Mouse (Mus musculus) cerebellum, postnatal 4 days (tissue): ENCODE measurements around the gene Tnpo1.

Source experiments
- DNase-seq, 2 experiments: peaks; one replicate each; pipeline ENCODE4 v3.0.0; 2022; ENCODE audit warnings: low spot score in 2 of 2, mixed read lengths in 1 of 2

Gene Tnpo1

GRCm38 (mm10) chr13:98926213-98926957, at the start of gene Tnpo1:
TSS of gene Tnpo1 (minus strand) at chr13:98926384.
- peak; percentile 88 to 95 for DNase-seq

GRCm38 (mm10) chr13:98972090-98972489, 45.9 kb upstream of the Tnpo1 start:
- no peak for DNase-seq

DNA sequence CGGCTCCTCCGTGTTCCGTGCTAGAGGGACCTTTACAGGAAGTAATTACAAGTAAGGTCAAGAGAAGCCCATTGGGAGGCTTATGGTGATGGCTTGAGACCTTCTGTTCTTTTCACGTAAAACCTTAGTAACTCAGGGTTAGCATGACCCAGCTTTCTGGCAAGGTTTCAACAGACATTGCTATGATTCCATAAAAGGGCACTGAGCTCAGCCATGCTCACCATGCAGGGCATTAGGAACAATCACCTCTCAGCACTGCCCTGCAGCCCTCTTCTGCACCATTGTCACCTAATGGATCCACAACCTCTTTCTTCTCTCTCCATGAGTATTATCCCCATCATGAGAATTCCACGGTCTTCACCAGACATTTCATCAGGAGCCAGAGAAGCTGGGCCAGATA, 45.5 kb upstream of the Tnpo1 start:
- no peak for DNase-seq

DNA sequence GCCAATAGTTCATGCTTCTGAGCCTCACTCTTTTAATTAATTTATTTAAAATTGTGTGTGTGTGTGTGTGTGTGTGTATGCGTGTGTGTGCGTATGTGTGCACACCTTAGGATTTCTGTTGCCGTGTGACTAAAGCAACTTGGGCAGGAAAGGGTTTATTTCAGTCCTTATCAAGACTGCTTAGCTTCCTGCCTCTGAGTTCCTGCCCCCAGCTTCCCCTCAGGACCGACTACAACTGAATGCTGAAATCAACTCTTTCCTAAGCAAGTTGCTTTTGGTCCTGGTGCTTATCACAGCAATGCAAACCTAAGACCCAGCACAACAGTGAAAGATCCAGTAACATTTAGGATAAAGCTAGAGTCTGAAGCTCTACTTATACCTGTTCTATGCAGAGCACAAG, 42.3 kb upstream of the Tnpo1 start:
- no peak for DNase-seq

DNA sequence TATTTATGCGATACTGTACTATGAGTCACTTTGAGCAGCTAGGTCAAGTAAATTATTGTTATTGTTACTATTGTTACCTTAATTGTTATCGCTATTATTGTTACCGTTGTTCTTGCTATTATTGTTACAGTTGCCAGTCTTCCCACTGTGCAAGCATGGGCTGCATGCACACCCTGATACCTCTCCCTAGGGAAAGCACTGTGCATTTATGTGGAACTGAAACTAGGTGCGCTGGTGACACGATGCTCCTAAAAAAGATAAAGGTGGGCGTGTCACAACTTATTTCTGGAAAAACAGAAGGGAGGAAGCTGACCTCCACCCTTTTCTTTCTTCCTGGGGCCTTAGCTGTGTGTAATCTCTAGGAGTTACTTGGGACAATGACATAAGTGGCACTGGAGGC, 41.8 kb upstream of the Tnpo1 start:
- no peak for DNase-seq

DNA sequence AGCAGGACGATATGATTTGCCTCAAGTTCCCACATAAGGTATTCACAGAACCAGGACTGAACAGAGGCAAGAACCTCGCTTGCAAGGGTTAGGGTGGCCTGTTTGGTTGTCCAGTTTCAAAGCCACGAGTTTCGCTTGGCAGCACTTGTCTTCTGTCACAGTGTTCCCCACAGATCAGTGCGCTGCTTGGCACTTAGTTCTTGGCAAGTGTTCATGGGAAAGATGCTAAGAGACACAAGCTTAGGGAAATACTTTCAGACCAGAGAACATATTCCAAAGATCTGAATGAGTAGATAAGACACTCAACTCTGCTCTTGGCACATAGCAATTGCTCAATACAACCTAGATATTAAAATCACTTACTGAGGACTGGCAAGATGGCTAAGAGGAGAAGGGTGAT, 40.4 kb upstream of the Tnpo1 start:
- no peak for DNase-seq

GRCm38 (mm10) chr13:98963612-98964011, 37.4 kb upstream of the Tnpo1 start:
- DNase-seq, result no peak

GRCm38 (mm10) chr13:98958177-98958576, 32.0 kb upstream of the Tnpo1 start:
- no peak for DNase-seq

DNA sequence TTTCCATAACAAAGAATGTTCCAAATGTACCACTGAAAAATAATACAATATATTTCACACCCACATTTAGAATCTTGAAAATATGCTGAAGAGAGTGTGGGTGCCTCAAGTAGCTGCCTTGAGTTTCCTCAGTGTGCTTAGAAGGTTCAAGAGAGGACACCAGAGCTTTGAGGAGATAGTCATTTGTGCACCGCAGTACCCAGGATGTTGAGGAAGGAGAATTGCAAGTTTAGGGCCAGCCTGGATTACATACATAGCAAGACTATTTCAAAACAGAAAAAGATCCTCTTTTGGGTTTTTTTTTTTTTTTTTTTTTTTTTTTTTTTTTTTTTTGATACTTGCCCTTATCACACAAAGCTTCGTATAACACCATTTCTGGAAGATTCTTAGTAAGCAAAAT, 30.0 kb upstream of the Tnpo1 start:
- DNase-seq, result no peak

DNA sequence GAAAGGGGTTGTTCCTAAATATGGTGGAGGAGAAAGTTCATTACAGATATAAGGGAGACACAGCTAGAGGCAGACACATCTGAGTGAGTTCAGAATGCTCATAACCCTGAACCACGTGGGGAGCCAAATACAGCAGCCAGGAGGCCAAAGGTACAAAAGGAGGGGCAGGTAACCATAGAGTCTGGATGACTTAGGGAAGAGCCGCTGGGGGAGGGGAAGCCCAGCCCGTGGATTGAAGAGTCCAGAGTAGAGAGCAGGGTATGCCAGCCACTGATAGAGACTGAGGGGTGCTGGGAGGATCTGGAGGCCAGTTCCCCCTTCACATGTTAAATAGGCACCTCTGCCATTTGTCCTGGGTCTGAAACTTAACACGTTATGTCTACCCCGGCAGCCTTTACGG, 29.5 kb upstream of the Tnpo1 start:
- no peak for DNase-seq

- no peak for DNase-seq
These were observed 29.0 kb upstream of the Tnpo1 start for GRCm38 (mm10) chr13:98955226-98955625.

GRCm38 (mm10) chr13:98953830-98954229, 27.6 kb upstream of the Tnpo1 start:
- DNase-seq, result peak in 1 of 2 experiments; percentile 52

DNA sequence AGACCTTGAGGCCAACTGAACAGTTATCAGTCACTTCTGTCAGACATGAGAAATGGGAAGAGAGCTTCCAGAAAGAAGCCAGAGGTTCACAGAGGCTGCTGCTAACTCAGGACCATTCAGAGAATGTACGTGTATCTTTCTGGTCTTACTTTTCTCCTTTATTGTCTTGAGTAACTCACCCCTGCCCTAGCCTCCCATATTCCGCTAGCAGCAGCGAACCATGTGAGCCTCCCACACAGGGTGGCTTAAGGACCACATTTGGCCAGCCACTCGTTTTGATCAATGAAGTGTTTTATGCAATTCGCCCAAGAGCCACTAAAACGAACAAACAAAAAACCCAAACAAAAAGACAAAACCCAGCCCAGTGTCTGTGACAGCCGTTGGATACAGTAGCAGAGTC, 25.8 kb upstream of the Tnpo1 start:
- DNase-seq, result no peak

DNA sequence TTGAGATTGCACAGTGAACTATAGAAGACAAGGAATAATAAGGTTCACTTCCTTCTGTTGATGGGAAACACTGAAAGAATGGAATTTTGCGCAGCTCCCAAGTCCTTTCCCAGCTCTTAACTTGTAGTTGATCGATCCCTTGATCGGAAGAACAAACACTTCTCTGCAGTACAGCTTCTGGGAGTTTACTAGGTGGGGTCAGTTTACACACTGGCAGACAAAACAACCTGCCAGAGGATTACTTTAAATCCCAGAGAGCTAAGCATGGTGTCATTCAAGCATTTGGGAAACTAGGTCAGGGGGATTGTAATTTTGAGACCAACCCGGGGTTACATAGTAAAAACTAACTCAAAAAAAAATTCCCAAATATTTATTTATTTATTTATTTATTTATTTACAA, 22.0 kb upstream of the Tnpo1 start:
- no peak for DNase-seq

- DNase-seq, result no peak
These were observed 20.2 kb upstream of the Tnpo1 start for GRCm38 (mm10) chr13:98946434-98946833.

- no peak for DNase-seq
These were observed 19.7 kb upstream of the Tnpo1 start for GRCm38 (mm10) chr13:98945908-98946307.

GRCm38 (mm10) chr13:98945381-98945780, 19.2 kb upstream of the Tnpo1 start:
- DNase-seq, result no peak

GRCm38 (mm10) chr13:98944620-98945081, 18.5 kb upstream of the Tnpo1 start:
- no peak for DNase-seq

- no peak for DNase-seq
These were observed 16.2 kb upstream of the Tnpo1 start for GRCm38 (mm10) chr13:98942360-98942759.

GRCm38 (mm10) chr13:98941829-98942343, 15.7 kb upstream of the Tnpo1 start:
- DNase-seq, result no peak

DNA sequence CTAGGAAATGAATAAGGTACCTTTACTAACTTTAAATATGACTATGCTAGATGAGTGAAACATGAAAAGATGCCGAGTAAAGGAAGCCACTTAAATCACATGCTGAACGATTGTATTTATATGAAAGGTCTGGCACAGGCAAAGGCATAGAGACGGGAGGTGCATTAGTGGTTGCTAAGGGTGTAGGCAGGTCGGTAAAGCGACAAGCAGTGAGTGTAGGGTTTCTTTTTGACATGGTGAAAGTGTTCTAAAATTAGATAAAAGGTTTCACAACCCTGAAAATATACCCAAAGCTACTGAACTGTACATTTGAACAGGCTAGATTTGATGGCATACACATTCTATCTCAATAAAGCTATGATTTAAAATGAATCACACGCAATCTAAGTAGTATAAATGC, 10.9 kb upstream of the Tnpo1 start:
- DNase-seq, result no peak

DNA sequence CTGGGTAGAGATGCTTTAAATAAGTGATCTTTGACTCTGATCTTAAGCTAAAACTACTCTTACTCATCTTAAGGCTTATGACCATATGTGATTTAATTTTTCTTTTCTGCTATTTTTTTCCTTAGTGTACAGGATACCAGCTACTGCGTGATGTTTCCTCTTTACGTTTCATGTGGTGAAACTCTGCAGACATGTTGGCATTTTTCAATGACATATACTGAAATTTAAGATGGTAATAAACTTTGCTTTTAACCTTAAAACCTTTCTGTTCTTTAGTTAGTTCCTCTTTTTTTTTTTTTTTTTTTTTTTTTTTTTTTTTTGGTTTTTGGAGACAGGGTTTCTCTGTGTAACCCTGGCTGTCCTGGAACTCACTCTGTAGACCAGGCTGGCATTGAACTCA, 2.7 kb upstream of the Tnpo1 start:
- DNase-seq, result no peak

DNA sequence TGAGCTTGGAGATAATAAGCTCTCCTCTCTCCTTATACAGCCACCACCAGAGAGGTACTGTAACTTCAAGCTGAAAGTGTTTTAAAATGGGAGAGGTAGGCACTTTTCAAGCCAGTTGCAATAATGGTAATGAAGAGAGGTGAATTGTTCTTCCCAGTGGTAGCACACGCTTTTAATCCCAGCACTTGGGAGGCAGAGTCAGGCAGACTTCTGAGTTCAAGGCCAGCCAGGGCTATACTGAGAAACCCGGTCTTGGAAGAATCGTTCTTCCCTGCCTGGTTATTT, 716 bp upstream of the Tnpo1 start:
- DNase-seq, result no peak
